Mouse (Mus musculus) CH12.LX (cell line): ENCODE measurements at regions not wholly inside any gene's neighbourhood (a gene's known extent, or its start where the extent isn't known, plus 50 kb on each side); places are given as distances from the start of the nearest gene placed in this dataset.

Experiments used
- CHD2 ChIP-seq: IDR thresholded peaks from 2 replicates; pipeline ENCODE4 v1.6.1; 2011; ENCODE audit warnings: low read length, improper control_type of control experiment
- CTCF ChIP-seq, 2 experiments: IDR thresholded peaks in 1 of 2; conservative IDR thresholded peaks in 1 of 2; 2 replicates each; pipeline ENCODE4 v1.5.1; 2011 to 2012; ENCODE audit warnings: low read depth in 2 of 2, low read length in 2 of 2, improper control_type of control experiment in 1 of 2, inconsistent platforms in 1 of 2, mild to moderate bottlenecking in 1 of 2, moderate library complexity in 1 of 2
- E2F4 ChIP-seq: IDR thresholded peaks from 2 replicates; pipeline ENCODE4 v1.6.1; 2011; ENCODE audit warnings: low read depth, low read length, improper control_type of control experiment; ENCODE audit not compliant: insufficient replicate concordance
- MAFK ChIP-seq: IDR thresholded peaks from 2 replicates; pipeline ENCODE4 v1.6.1; 2011; ENCODE audit warnings: low read length, improper control_type of control experiment; ENCODE audit not compliant: insufficient replicate concordance
- MAX ChIP-seq: IDR thresholded peaks from 2 replicates; pipeline ENCODE4 v1.6.1; 2011; ENCODE audit warnings: low read length, improper control_type of control experiment
- POLR2A ChIP-seq: IDR thresholded peaks from 2 replicates; pipeline ENCODE4 v1.6.1; 2011; ENCODE audit warnings: low read depth, mild to moderate bottlenecking, improper control_type of control experiment, low read length
- TCF12 ChIP-seq: IDR thresholded peaks from 2 replicates; pipeline ENCODE4 v1.6.1; 2014; ENCODE audit warnings: low read depth, mild to moderate bottlenecking, inconsistent platforms, low read length, improper control_type of control experiment
- ZKSCAN1 ChIP-seq: IDR thresholded peaks from 2 replicates; pipeline ENCODE4 v1.6.1; 2012; ENCODE audit warnings: low read depth, inconsistent platforms, low read length, improper control_type of control experiment, borderline replicate concordance
- ZMIZ1 ChIP-seq: IDR thresholded peaks from 2 replicates; pipeline ENCODE4 v1.6.1; 2012; ENCODE audit warnings: low read depth, mild to moderate bottlenecking, inconsistent platforms, low read length, improper control_type of control experiment
- ZNF384 ChIP-seq: IDR thresholded peaks from 2 replicates; pipeline ENCODE4 v1.6.1; 2012; ENCODE audit warnings: low read depth, low read length, improper control_type of control experiment, inconsistent platforms

DNA sequence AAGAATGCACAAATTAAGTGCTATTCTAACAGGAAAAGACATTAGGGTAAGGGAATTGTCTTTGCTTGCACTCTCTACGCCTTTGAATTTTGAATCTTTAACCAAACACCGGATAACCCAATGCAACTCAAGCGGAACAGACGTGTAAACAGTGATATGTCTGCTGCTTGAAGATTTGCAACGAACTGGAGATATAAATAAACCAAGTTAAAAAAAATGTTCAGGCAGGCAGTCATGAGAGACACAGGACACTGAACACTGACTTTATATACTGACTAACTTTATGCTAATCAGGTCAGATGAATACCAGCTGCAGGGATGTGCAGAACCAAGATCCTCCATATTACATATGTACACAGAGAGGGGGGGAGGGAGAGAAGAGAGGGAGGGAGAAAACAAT lies 200.0 kb downstream of the Gm9733 start:
- no peak for TF ChIP-seq ZKSCAN1
- no peak for TF ChIP-seq CTCF (conservative IDR thresholded peaks at IDR 0.05 in 1 of 2, IDR thresholded peaks at IDR 0.05 in 1 of 2; ENCODE audit: low read depth in 2 of 2, low read length in 2 of 2)
- no peak for TF ChIP-seq ZMIZ1
- TF ChIP-seq MAFK: no peak
- no peak for TF ChIP-seq E2F4
- no peak for TF ChIP-seq CHD2
- no peak for TF ChIP-seq POLR2A
- no peak for TF ChIP-seq ZNF384
- no peak for TF ChIP-seq TCF12
- TF ChIP-seq MAX: no peak
